Mouse (Mus musculus) fat pad, adult 2 months (tissue): Measurements from ENCODE around the gene Psen2.

Experiments
- DNase-seq: peaks from one replicate; pipeline ENCODE4 v3.0.0-alpha.2; 2011; ENCODE audit warnings: low read depth, low spot score; ENCODE audit errors: extremely low read depth

Gene Psen2

DNA sequence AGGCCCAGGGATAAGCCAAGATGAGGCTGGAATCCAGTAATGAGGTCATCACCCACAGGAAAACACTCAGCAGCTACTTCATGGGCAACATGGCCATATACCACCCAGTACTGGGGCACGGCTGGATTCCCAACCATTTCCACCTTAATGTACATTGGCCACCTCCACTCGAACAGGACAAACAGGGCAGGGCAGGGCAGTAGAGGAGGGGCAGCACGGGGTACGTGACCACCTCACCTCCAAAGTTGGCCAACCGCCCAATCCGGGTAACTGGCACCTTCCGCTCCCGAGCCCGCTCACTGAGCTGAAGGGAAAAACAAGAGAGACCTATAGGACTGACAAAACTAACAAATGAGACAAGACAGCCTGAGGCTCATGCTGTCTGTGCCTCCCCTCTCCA is 84.9 kb downstream of the Psen2 start:
- no peak for DNase-seq
